In genomic region chr10:122194139-122194538, GRCm38 (mm10) we compare ENCODE assay signal across 23 mouse cellular contexts.
DNase-seq lines count a peak whose midpoint lies in the region; ATAC-seq and TF ChIP-seq lines count a peak whose summit lies in the region.
"Had no signal": no experiment of that assay in that cellular context is flagged by ENCODE, and none has a peak within 500 bp of the region (broad histone marks: within the 10 kb centered on the region; RNA-seq: fewer than 3 reads in every experiment).

No protein-coding gene starts in this region.

- peak; percentile 74 for ATAC-seq in CD4-positive, CD25-positive, alpha-beta regulatory T cell, adult 4 months
- ATAC-seq: forebrain, embryonic 13.5 days; hindbrain, embryonic 16.5 days; intestine, embryonic 15.5 days; Patski had no signal

- peak; percentile 26; the same call in 1 of the 2 replicates for TF ChIP-seq CTCF in layer of hippocampus, adult 2 months (conservative IDR thresholded peaks at IDR 0.05)

- peak overlapping the region; percentile 77; the same call in 1 of the 2 replicates for H3K27ac ChIP-seq in layer of hippocampus, adult 2 months
- H3K27ac ChIP-seq: embryonic facial prominence, embryonic 13.5 days; forebrain, embryonic 13.5 days; heart, embryonic 10.5 days; hindbrain, embryonic 12.5 days; intestine, embryonic 15.5 days had no signal

- no peak overlapping the region for H3K4me3 ChIP-seq in layer of hippocampus, adult 2 months
- H3K4me3 ChIP-seq: embryonic facial prominence, embryonic 13.5 days; forebrain, embryonic 13.5 days; heart, embryonic 10.5 days; hindbrain, embryonic 12.5 days; intestine, embryonic 15.5 days had no signal

- no peak for DNase-seq in layer of hippocampus, adult 2 months (ENCODE audit: low spot score in 2 of 2)
- no peak for DNase-seq in layer of hippocampus, adult 18-20 months (ENCODE audit: low spot score in 2 of 2)
- DNase-seq in induced T-regulatory cell, adult 2 months (ENCODE audit: low read depth) = peak; percentile 47
- DNase-seq in testis, postnatal 14 days (ENCODE audit: low spot score) = no peak
- no peak for DNase-seq in thymus, postnatal 4 days
- no peak for DNase-seq in cerebellum, postnatal 14 days
- DNase-seq: adrenal gland, adult 2 months; adrenal gland, postnatal 36 days; cerebellum, adult 11-12 months; cerebellum, adult 9-10 months; cerebellum, postnatal 36 days; gastrocnemius, postnatal 10 days; heart, adult 18-20 months; heart, postnatal 10 days; heart, postnatal 4 days had no signal
